Mouse (Mus musculus) bone marrow, adult 2 months (tissue): Measurements from ENCODE around the gene Kcna10. TPM values are rescaled to one million over a fixed set of nuclear protein-coding genes. Genes with fewer than 3 reads are reported as not detected.
A peak's percentile ranks its signal among the peaks of the same experiment; 100 is the strongest.

Experiments
- H3K27ac ChIP-seq: fragments of 200-500 bp; 2 replicates; pipeline ENCODE4 v1.5.1; 2012; ENCODE audit warnings: low read depth, mild to moderate bottlenecking, control low read depth, inconsistent platforms, low read length; ENCODE audit not compliant: control insufficient read depth, poor library complexity, insufficient read depth
- H3K4me1 ChIP-seq: fragments of 200-500 bp; 2 replicates; pipeline ENCODE4 v1.6.1; 2011; ENCODE audit warnings: low read length; ENCODE audit not compliant: control insufficient read depth, insufficient read depth
- H3K4me3 ChIP-seq: fragments of 200-500 bp; replicated peaks from 2 replicates; pipeline ENCODE3; 2011; ENCODE audit warnings: mild to moderate bottlenecking, low read depth, low read length, control low read depth; ENCODE audit not compliant: control insufficient read depth
- CTCF ChIP-seq: fragments of 200-500 bp; IDR thresholded peaks from 2 replicates; pipeline ENCODE4 v1.5.1; 2011; ENCODE audit warnings: low read length, control low read depth; ENCODE audit not compliant: control insufficient read depth, insufficient read depth
- POLR2A ChIP-seq: fragments of 200-500 bp; IDR thresholded peaks from 2 replicates; pipeline ENCODE4 v1.6.1; 2011; ENCODE audit warnings: low read depth, mild to moderate bottlenecking, control low read depth, low read length, borderline replicate concordance; ENCODE audit not compliant: control insufficient read depth
- WGBS: fragments of 180-500 bp; shearing (Covaris S2); methylation state at CpG from one replicate; pipeline ENCODE4 v1.1.7; 2018; 5-methylcytosine and 5-hydroxymethylcytosine counted together
- polyA plus RNA-seq: library from polyadenylated mRNA; stranded (reverse); fragments of >200 nt; gene quantifications from 2 replicates; pipeline ENCODE4 v1.2.4, GENCODE M21; 2011; ENCODE audit warnings: low replicate concordance; ENCODE audit not compliant: missing spikeins, insufficient read depth, insufficient read length

The Kcna10 gene
- polyA plus RNA-seq, 1 experiment: not detected

- H3K27ac ChIP-seq: no peak overlapping the region
- no peak for TF ChIP-seq CTCF
- TF ChIP-seq POLR2A: no peak
- H3K4me3 ChIP-seq: no peak overlapping the region
- no peaks in the 10 kb centered on the region for H3K4me1 ChIP-seq
- 21% methylated on average over 3 of the region's 3 CpGs for WGBS
Measured at GRCm38 (mm10) chr3:107185597-107185996, 2.7 kb downstream of the Kcna10 start.

- Histone ChIP-seq H3K4me3 (no peak overlapping the region), H3K27ac (no peak overlapping the region), H3K4me1 (no peaks in the 10 kb centered on the region)
- 83% methylated on average over 4 of the region's 4 CpGs for WGBS
- TF ChIP-seq POLR2A (no peak), CTCF (no peak)
Measured at GRCm38 (mm10) chr3:107187022-107187421, 4.2 kb downstream of the Kcna10 start.

GRCm38 (mm10) chr3:107188226-107188899, 5.5 kb downstream of the Kcna10 start:
- H3K4me3 ChIP-seq: no peak overlapping the region
- TF ChIP-seq POLR2A (no peak), CTCF (peak; percentile 43; the same call in 1 of the 2 replicates)
- H3K27ac ChIP-seq: no peak overlapping the region
- no peaks in the 10 kb centered on the region for H3K4me1 ChIP-seq
- WGBS: 45% methylated on average over 6 of the region's 6 CpGs

GRCm38 (mm10) chr3:107201310-107202180, 18.7 kb downstream of the Kcna10 start:
- TF ChIP-seq CTCF (no peak), POLR2A (no peak)
- WGBS: 78% methylated on average over 9 of the region's 9 CpGs
- Histone ChIP-seq H3K27ac (no peak overlapping the region), H3K4me3 (no peak overlapping the region), H3K4me1 (no peaks in the 10 kb centered on the region)

- H3K27ac ChIP-seq: no peak overlapping the region
- 50% methylated on average over 3 of the region's 3 CpGs for WGBS
- TF ChIP-seq POLR2A (no peak), CTCF (no peak)
Measured at GRCm38 (mm10) chr3:107204413-107204812, 21.6 kb downstream of the Kcna10 start.

GRCm38 (mm10) chr3:107205170-107205569, 22.3 kb downstream of the Kcna10 start:
- no peaks in the 10 kb centered on the region for H3K4me1 ChIP-seq
- H3K4me3 ChIP-seq: no peak overlapping the region
- TF ChIP-seq POLR2A (no peak), CTCF (no peak)
- H3K27ac ChIP-seq: no peak overlapping the region

More at GRCm38 (mm10) chr3:107204413-107204812, 21.6 kb downstream of the Kcna10 start:
- Histone ChIP-seq H3K4me1 (no peaks in the 10 kb centered on the region), H3K4me3 (no peak overlapping the region)

GRCm38 (mm10) chr3:107205994-107206393, 23.1 kb downstream of the Kcna10 start:
- H3K4me3 ChIP-seq: no peak overlapping the region

GRCm38 (mm10) chr3:107206490-107207150, 23.8 kb downstream of the Kcna10 start:
- H3K27ac ChIP-seq: no peak overlapping the region
- WGBS: 56% methylated on average over 4 of the region's 4 CpGs
- TF ChIP-seq POLR2A: no peak
- TF ChIP-seq CTCF: no peak

More at GRCm38 (mm10) chr3:107205994-107206393, 23.1 kb downstream of the Kcna10 start:
- H3K4me1 ChIP-seq: no peaks in the 10 kb centered on the region
- TF ChIP-seq CTCF (peak; percentile 79), POLR2A (no peak)
- WGBS: 12% methylated on average over 4 of the region's 4 CpGs
- no peak overlapping the region for H3K27ac ChIP-seq

More at GRCm38 (mm10) chr3:107206490-107207150, 23.8 kb downstream of the Kcna10 start:
- H3K4me3 ChIP-seq: no peak overlapping the region
- no peaks in the 10 kb centered on the region for H3K4me1 ChIP-seq
